Mouse (Mus musculus): ENCODE results near the gene AB124611.

DNA sequence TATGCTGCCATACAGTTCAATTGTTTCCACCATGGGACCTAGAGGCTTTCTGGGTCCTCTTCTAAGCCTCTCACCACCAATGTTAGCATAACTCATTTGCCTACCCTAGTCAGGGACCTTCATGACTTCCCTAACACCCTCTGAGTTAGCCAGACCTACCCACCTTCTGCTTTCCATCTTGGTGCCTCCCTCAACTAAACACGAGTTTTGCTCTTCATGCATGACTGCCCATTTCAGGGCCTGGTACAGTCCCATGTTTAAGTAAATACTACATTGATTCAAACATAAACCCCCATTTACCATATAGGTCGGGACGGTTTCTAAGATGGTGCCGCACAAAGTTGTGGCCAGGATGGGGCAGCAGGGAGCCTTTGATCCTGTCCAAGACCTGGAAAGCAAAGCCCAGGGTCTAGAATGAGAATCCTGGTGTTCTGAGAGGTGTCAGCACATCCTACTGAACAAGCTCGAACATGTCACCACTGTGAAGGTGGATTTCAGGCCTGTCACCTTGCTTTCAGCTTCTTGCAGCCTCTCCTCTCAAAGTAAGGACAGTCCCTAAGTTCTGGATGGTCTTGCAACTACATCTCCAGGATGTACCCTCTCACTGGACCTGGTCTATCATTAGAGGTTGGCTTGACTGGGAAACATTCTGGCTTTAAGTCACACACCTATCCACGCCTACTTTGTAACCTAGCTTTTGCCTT lies 65.3 kb downstream of the AB124611 start:
- TF ChIP-seq CTCF (IDR thresholded peaks at IDR 0.05; ENCODE audit: control insufficient read depth, insufficient read depth, low read length) (no peak), POLR2A (IDR thresholded peaks at IDR 0.05; ENCODE audit: borderline replicate concordance, control insufficient read depth, low read depth, low read length) (no peak)
